Mouse (Mus musculus) ovary, postnatal 10 days (tissue): ENCODE data around the gene Metrn.

Experiments
- DNase-seq: peaks from one replicate; pipeline ENCODE4 v3.0.0; 2022; ENCODE audit warnings: low spot score

The Metrn gene

DNA sequence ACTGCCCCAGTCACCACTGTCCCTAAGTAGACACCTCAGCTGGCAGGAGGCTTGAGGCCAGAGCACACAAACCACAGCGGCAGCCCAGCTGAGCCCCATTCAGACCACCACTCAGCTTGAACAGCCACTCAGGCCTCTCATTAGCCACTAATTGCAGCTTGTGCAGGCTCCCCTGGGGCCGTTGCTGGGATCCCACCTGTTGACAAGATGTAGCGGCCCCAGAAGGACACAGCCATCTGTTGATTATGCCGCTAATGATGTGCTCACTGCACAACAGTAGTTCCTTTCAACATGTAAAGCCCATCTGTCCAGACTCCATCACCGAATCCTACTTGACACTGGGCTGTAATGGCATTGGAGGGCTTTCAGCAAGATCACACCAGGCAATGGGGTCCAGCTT is 31.1 kb downstream of the Metrn start:
- no peak for DNase-seq

DNA sequence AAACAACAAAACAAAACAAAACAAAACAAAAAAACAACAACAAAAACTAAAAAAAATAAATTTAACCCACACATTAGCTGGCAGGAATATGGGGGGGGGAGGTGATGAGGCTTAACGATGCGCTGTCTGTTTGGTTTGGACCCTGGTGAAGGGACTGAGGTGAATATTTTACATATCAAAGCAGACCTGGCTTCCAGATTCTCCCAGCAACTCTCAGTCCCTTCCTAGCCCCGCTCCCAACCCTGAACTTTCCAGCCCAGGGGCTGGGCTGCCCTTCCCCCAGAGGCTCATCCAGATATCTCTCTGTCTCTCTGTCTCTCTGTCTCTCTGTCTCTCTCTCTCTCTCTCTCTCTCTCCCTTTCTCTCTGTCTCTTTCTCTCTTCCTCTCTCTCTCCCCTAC is 34.3 kb downstream of the Metrn start:
- DNase-seq, result no peak

DNA sequence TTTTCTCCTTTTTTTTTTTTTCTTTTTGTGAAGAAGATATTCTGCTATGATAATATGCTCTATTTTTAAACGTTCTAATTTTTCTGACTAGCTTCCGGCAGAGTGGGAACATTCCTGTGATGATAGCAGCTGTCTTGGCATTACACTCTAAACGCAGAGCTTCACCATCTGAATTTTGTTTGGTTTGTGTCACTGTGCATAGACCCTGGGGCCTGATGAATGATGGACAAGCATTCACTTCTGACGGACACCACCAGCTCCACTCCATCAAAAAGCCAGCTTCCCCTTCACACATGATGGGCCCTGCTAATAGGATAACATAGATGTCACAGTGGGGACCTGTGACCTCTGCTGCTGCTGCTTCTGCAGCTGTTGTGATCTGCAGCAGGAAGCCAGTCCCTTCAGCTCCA is 35.4 kb downstream of the Metrn start:
- no peak for DNase-seq

DNA sequence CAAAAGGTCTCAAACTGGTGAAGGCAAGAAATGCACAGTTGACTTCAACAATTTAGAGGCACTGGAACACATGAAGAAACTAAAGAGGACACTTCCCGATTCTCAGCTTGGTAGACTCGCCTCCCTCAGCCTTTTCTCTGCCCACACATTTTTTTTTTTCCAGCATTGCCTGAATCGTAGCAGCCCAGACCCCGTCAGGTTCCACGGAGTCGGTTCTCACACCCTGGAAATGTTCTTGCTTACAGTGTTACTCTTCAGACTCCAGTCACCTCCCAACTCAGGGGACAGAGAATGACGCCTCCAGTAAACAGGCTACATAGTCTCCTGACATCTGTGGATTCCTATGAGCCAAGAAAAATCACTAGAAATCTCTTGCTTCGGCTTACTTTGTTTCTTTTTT is 36.8 kb downstream of the Metrn start:
- DNase-seq, result no peak

DNA sequence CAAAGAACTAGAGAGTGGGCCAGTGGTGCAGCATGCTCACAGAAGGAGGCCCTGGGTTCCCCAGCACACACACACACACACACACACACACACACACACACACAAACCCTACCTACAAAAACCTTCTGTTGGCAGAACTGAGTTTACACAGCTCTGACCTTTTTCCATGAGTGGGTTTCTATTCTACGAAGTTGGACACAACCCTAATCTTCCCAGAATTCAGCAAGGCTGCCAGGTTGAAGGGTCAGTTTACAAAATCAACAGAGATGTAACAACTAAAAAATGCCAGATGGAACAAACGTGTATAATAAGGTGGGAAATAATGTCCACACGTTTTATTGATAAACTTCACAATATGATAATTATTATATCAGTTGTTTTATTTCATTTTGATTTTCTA is 39.2 kb downstream of the Metrn start:
- DNase-seq, result no peak

DNA sequence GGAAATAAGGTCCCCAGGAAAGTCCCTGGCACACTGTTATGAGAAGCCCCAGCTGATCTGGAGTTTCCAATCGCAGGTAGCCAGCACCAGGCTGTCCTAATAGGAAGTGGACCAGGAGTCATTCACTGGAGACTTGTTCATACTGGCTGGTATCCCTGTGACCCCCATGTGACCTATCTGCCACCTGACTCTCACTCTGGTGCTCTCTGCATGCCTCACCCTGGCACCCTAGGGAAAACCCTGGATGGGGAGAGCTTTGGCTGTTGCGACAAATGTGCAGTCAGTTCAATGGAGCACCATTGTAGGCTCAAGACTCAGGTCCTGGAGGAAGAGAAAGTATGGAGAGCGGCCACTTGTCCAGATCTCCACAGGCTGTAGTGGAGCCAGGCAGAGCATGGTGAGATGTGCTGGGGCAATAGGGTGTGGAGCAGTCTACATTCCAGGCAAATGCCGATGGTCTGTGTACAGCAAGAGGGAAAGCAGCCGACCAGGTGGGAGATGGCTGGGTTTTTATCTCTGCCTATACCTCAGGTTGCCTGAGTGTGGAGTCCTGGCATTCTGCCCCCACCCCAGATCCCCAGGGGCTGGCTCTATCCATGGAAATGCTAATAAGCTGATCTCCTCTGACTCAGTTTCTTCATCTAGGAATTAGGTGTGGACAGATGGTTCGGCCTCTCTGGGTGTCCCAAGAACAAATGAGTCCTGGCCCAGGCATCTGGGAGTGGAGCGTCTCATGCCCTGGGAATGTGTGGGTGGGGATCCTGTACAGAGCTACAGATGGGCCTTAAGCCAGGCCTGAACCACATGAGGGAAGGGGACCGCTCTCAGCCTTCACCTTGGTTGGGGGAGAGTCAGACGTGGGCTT is 40.3 kb downstream of the Metrn start:
- DNase-seq, result no peak

DNA sequence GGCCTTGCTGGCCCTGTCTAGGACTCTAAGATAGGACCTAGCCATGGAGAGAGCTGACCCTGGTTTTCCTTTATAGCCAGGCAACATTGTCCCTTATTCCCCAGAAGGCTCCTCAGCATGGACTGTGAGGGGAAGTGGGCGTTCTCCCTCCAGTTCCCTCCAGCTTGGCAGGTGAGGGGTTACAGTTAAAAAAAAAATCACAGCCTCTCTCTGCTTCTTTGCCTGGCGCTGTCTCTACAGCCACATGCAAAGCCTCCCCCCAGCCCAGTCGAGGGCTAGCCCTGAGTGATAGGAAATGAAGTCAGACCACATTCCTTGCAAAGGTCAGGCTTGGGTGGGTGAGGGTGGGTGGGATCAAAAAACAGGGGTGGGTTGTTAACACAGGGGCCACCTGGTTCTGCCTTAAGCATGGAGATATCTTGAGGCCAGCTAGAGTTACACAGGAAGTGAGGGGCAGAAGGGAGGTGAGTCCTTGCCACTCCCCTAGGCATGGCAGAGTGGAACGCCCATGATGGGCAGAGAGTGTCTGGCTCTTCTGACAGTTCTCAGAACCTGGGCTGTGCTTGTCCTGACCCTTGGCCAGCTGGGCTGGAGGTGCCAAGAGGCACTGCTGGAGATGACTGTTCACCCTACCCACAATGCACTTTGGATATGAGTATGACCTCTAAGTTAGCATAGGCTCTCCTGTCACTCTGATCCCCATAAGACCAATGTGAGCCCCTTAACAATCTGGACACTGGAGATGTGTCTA is 41.1 kb downstream of the Metrn start:
- no peak for DNase-seq

DNA sequence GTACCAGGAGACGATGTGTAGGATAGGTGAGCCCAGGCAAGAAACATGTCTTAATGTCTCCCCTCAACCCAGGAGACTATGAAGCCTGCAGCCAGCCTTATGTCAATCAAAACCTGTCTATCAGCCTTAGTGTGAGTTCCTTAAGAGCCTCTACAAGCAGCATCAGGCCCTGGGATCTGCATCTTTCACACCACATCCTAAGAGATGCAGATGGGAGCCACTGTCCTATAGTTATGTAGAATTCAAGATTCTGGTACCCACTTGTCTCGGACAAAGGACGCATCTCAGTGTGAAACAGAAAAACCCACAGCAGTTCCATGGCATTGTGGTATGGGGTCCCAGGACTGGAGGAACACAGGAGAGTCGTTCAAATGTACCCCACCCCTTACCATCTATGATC is 41.9 kb downstream of the Metrn start:
- no peak for DNase-seq

DNA sequence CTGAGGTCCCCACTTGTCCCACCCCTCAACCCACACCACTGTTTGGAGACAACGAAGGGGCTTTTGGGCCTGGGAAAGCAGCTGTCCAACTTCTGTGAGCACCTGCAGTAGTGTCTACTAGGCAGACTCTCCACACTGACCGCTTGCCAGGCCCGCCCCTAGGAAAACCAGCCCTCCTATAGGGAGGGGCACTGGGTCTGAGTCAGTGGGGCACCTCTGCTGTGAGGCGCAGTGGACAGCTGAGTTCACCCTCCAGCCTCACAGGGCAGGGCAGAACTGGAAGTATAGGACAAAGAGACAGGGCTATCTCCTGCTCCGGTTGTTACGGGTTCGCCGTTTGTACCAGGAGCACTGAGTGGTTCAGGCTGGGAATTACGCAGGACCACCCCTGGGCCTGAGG is 42.7 kb downstream of the Metrn start, which contains the start of gene Msln:
Gene Msln, minus strand, starts transcription at position 138 of the 400 bp plus-strand sequence.
- DNase-seq, result no peak

DNA sequence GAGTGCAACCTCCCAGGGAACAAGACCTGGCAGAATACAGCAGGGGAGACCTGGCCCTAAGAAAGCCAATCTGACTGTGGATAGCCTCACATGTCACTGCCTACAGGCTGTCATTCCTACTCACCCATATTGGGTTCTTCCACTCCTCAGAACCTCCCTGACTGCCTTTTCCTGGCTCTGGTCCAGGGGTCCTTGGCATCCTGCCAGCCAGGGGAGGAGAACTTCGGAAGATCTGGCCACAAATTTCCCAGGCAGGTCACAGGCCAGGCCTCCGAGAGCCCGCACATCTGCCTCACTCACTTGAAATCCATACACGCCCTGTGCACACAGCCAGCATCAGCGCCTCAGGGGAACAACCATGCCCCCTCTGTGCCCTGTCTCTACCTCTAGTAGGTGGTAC is 45.5 kb downstream of the Metrn start:
- peak; percentile 50 for DNase-seq

DNA sequence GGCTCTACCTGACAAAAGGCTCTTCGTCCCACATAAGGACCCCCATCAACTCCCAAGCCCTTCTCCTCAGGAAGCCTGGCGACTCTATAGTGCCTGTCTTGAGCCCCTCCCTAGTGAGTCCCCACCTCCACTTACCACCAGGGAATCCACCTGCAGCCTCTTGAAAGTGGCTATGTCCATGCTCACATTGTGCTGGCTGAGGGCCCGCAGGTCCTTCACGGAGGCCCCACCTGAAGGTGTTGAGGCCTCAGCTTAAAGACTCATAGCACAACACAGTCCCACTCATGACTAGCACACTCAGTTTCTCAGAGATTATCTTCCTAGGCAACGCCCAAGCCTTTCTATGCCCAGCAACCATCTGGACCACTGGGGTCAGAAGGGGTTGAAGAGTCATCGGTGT is 47.6 kb downstream of the Metrn start:
- DNase-seq, result no peak

DNA sequence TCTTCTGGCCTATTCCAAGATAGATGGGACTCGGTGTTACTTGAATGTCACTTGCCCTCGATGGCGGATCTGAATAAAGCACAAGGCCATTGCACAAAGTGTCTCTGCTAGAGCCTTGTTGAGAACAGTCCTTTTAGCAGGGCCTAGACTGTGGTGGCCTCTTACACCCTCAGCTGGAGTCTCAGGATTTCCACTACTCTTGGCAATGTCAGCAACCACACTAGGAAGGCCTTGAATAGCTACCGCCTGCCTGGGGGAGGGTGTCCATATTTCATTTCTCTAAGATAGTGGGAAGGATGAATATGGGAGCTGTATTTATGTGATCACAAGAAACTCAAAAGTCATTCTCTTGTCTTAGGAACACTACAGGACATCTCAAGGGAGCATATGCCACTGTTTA is 48.7 kb downstream of the Metrn start:
- DNase-seq, result no peak

DNA sequence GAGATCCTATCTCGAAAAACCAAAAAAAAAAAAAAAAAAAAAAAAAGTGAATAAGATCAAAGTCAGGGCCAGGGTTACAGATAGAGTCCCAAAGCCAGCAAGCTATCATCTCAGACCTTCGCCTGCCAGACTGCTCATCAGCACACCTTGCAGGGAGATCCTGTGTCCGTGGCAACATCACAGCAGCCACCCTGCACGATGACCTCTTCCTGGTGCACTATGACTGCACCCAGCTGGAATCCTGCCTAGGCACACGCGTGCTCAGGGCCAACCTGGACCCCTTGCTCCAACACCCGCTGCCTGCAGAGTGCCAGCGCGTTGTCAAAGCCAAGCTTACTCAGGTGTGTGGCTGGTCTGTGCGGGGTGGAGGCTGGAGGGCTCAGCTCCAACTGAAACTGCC is 52.6 kb downstream of the Metrn start:
- no peak for DNase-seq

DNA sequence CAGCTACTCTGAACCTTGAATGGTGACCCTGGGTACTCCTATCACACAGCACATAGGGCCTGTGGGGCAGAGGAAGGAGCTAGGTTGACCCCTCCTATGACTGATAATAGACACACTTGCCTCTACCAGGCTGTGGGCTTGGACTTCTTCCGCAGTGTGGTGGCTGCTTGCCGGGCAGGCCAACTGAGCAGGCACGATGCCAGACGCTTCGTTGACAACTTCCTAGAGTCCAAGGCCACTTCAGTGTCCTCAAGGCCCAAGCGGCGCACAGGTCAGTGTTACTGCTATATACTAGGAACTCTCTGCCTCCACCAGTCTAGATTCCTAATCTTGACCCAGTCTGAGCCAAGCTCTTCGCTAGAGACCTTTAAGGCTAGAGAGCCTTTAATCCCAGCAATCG is 53.1 kb downstream of the Metrn start:
- no peak for DNase-seq
